Mouse (Mus musculus): ENCODE data around the gene Galnt7. TPM values are rescaled to one million over a fixed set of nuclear protein-coding genes. Genes with fewer than 3 reads are reported as not detected.
A peak's percentile ranks its signal among the peaks of the same experiment; 100 is the strongest.

Gene Galnt7
- total RNA-seq, 2 experiments from 2014 or later = 5.7 to 6.5 TPM

GRCm38 (mm10) chr8:57588604-57589003, 64.2 kb downstream of the Galnt7 start:
- DNase-seq = no peak
- intact Hi-C loops (cut with DNase I) = no loop called here

GRCm38 (mm10) chr8:57586667-57587066, 66.2 kb downstream of the Galnt7 start:
- no peak for DNase-seq
- intact Hi-C loops (cut with DNase I) = no loop called here

- intact Hi-C loops (cut with DNase I) = no loop called here
- DNase-seq = no peak
Measured at GRCm38 (mm10) chr8:57585831-57586230, 67.0 kb downstream of the Galnt7 start.

GRCm38 (mm10) chr8:57585128-57585442, 67.7 kb downstream of the Galnt7 start:
- intact Hi-C loops (cut with DNase I) = no loop called here
- DNase-seq = no peak

- intact Hi-C loops (cut with DNase I) = no loop called here
- no peak for DNase-seq
Measured at GRCm38 (mm10) chr8:57584416-57585127, 68.3 kb downstream of the Galnt7 start.

GRCm38 (mm10) chr8:57579845-57580244, 73.0 kb downstream of the Galnt7 start:
- intact Hi-C loops (cut with DNase I) = no loop called here
- peak; percentile 25 to 31 for DNase-seq

- intact Hi-C loops (cut with DNase I) = loop anchor here (2.0 kb wide), 1 partner anchor 76 kb away; the partner anchor contains the start of gene Galnt7
- DNase-seq = no peak
Measured at GRCm38 (mm10) chr8:57577301-57577700, 75.5 kb downstream of the Galnt7 start.

GRCm38 (mm10) chr8:57576238-57576637, 76.6 kb downstream of the Galnt7 start:
- intact Hi-C loops (cut with DNase I) = loop anchor here (2.0 kb wide), 1 partner anchor 77 kb away; the partner anchor contains the start of gene Galnt7
- peak; percentile 72 to 75 for DNase-seq

GRCm38 (mm10) chr8:57575336-57575735, 77.5 kb downstream of the Galnt7 start:
- intact Hi-C loops (cut with DNase I) = no loop called here
- no peak for DNase-seq

GRCm38 (mm10) chr8:57574398-57574797, 78.4 kb downstream of the Galnt7 start:
- peak; percentile 74 to 86 for DNase-seq
- intact Hi-C loops (cut with DNase I) = loop anchor here (1.0 kb wide), 2 partner anchors 217 to 226 kb away; no protein-coding TSS in a partner anchor

GRCm38 (mm10) chr8:57573844-57574243, 79.0 kb downstream of the Galnt7 start:
- intact Hi-C loops (cut with DNase I) = loop anchor here (1.0 to 2.0 kb wide), 3 partner anchors 33 to 226 kb away; no protein-coding TSS in a partner anchor
- no peak for DNase-seq

GRCm38 (mm10) chr8:57569886-57570285, 82.9 kb downstream of the Galnt7 start:
- DNase-seq = no peak
- intact Hi-C loops (cut with DNase I) = no loop called here

- intact Hi-C loops (cut with DNase I) = no loop called here
- DNase-seq = no peak
Measured at GRCm38 (mm10) chr8:57569400-57569795, 83.4 kb downstream of the Galnt7 start.

- intact Hi-C loops (cut with DNase I) = no loop called here
- no peak for DNase-seq
Measured at GRCm38 (mm10) chr8:57568633-57569399, 84.0 kb downstream of the Galnt7 start.

- DNase-seq = no peak
- intact Hi-C loops (cut with DNase I) = no loop called here
Measured at GRCm38 (mm10) chr8:57567998-57568397, 84.8 kb downstream of the Galnt7 start.

- no peak for DNase-seq
- intact Hi-C loops (cut with DNase I) = no loop called here
Measured at GRCm38 (mm10) chr8:57565039-57565438, 87.8 kb downstream of the Galnt7 start.

- intact Hi-C loops (cut with DNase I) = no loop called here
- DNase-seq = no peak
Measured at GRCm38 (mm10) chr8:57563726-57564125, 89.1 kb downstream of the Galnt7 start.

GRCm38 (mm10) chr8:57562741-57563140, 90.1 kb downstream of the Galnt7 start:
- intact Hi-C loops (cut with DNase I) = no loop called here
- no peak for DNase-seq

- intact Hi-C loops (cut with DNase I) = no loop called here
- DNase-seq = no peak
Measured at GRCm38 (mm10) chr8:57560926-57561325, 91.9 kb downstream of the Galnt7 start.

- intact Hi-C loops (cut with DNase I) = no loop called here
- no peak for DNase-seq
Measured at GRCm38 (mm10) chr8:57552102-57553032, 100.5 kb downstream of the Galnt7 start.

- no peak for DNase-seq
- intact Hi-C loops (cut with DNase I) = no loop called here
Measured at GRCm38 (mm10) chr8:57547581-57547980, 105.3 kb downstream of the Galnt7 start.
